Mouse (Mus musculus): Measurements from ENCODE around the gene Atp5mpl.

Gene Atp5mpl

DNA sequence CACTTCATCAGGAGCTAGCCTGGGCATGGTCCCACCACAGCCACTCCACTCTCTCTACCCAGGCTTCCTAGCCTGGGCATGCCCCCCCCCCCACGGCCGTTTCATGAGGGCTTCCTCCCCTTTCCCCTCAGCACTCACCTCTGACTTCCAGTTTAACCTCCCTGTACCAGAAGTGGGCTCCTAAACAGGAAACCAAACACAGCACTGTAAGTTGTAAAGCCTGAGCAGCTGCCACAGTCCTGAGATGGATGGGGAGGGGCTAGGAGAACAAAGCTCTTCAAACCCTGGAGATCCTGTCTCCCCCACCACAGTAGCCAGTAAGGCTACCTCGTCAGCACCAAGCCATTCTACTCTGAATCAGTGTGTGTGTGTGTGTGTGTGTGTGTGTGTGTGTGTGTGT is 52.7 kb downstream of the Atp5mpl start:
- no peak for DNase-seq (ENCODE audit: low read depth, low spot score)

DNA sequence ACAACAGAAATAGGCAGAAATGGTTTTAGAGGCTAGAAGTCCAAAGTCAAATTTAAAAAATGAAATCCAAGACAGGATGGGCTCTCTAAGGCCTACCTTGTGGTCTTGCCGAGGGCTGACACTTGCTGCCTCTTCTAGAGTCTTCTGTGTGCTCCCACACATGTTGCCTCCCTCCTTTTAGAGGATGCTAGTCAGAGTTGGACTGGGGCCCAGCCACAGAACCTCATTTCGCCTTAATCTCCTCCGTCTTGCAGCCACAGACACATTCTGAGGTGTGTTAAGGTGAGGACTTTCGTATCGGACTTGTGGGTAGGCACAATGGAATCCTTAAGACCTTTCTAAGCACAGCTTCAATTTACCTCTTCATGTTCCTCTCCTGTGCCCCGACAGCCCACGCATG is 54.0 kb downstream of the Atp5mpl start:
- DNase-seq (ENCODE audit: low read depth, low spot score): no peak

DNA sequence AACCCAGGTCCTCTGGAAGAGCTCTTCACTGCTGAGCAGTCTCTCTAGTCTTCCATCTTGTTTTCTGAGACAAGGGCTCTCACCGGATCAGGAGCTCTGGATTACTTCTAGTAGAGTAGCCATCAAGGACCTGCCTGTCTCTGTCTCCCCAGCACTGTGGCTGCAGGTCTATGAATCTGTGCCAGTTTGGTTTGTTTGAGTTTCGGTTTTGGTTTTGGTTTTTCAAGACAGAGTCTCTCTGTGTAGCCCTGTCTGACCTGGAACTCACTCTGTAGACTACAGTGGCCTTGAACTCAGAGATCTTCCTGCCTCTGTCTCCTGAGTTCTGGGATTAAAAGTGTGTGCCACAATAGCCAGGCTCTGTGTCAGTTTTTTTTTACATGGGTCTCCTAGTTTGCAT is 55.0 kb downstream of the Atp5mpl start:
- DNase-seq (ENCODE audit: low read depth, low spot score): no peak

Measured in retina, adult 2 months (tissue).